Mouse (Mus musculus) midbrain, embryonic 14.5 days (tissue): Measurements from ENCODE around the gene 1700013G24Rik. TPM values are rescaled to one million over a fixed set of nuclear protein-coding genes. Genes with fewer than 3 reads are reported as not detected.
A peak's percentile ranks its signal among the peaks of the same experiment; 100 is the strongest.

Source experiments
- ATAC-seq: fragments of 200-750 bp; cut with Nextera tagmentation; 2 replicates; pipeline ENCODE4 v1.8.0; 2017; ENCODE audit warnings: moderate number of reproducible peaks, moderate library complexity; ENCODE audit not compliant: low FRiP score, low TSS enrichment
- DNase-seq: peaks from one replicate; pipeline ENCODE4 v3.0.0-alpha.2; 2015
- H3K27ac ChIP-seq: fragments of 300-500 bp; sonication (generic); replicated peaks from 2 replicates; pipeline ENCODE4 v1.5.1; 2014; ENCODE audit warnings: mild to moderate bottlenecking, low read depth, low read length, moderate library complexity
- H3K27me3 ChIP-seq: fragments of 300-500 bp; sonication (generic); 2 replicates; pipeline ENCODE4 v1.6.1; 2014; ENCODE audit warnings: low read length, control low read depth, mixed read lengths; ENCODE audit not compliant: control insufficient read depth, insufficient read depth
- H3K36me3 ChIP-seq: fragments of 300-500 bp; sonication (generic); 2 replicates; pipeline ENCODE4 v1.6.1; 2014; ENCODE audit warnings: low read length, control low read depth; ENCODE audit not compliant: control insufficient read depth, insufficient read depth
- H3K4me1 ChIP-seq: fragments of 300-500 bp; sonication (generic); 2 replicates; pipeline ENCODE4 v1.6.1; 2014; ENCODE audit warnings: mild to moderate bottlenecking, antibody characterized with exemption, low read length, control low read depth; ENCODE audit not compliant: control insufficient read depth, insufficient read depth
- H3K4me2 ChIP-seq: fragments of 300-500 bp; sonication (generic); 2 replicates; pipeline ENCODE4 v1.6.1; 2014; ENCODE audit warnings: mild to moderate bottlenecking, low read length, moderate library complexity
- H3K4me3 ChIP-seq: fragments of 300-500 bp; sonication (generic); replicated peaks from 2 replicates; pipeline ENCODE4 v1.5.1; 2014; ENCODE audit warnings: low read depth, low read length
- H3K9ac ChIP-seq: fragments of 300-500 bp; sonication (generic); replicated peaks from 2 replicates; pipeline ENCODE4 v1.6.1; 2014; ENCODE audit warnings: mild to moderate bottlenecking, low read length, moderate library complexity
- H3K9me3 ChIP-seq: fragments of 300-500 bp; sonication (generic); 2 replicates; pipeline ENCODE4 v1.6.1; 2016; ENCODE audit warnings: low read length, control low read depth, mixed read lengths; ENCODE audit not compliant: control insufficient read depth
- WGBS: fragments of 180-500 bp; shearing (Covaris S2); extraction: QIAGEN DNeasy Blood & Tissue Kit; methylation state at CpG from one replicate; pipeline ENCODE4 v1.1.7; 2014; 5-methylcytosine and 5-hydroxymethylcytosine counted together
- polyA plus RNA-seq: library from polyadenylated mRNA; unstranded; fragments of >200 nt; fragmentation: Nextera tagmentation; extraction: Ambion mirVana; gene quantifications from 2 replicates; pipeline ENCODE4 v1.2.1, GENCODE M21; 2014

Gene 1700013G24Rik
- polyA plus RNA-seq, 1 experiment from 2014 or later = not detected

GRCm38 (mm10) chr4:137469845-137470692 is 17.0 kb downstream of the 1700013G24Rik start:
- H3K4me3 ChIP-seq = no peak overlapping the region; the same call in 1 of the 2 replicates
- peak overlapping the region; percentile 97 for H3K4me2 ChIP-seq
- no peaks in the 10 kb centered on the region for H3K9me3 ChIP-seq
- H3K27me3 ChIP-seq = no peaks in the 10 kb centered on the region
- DNase-seq = no peak
- no peak overlapping the region for H3K27ac ChIP-seq
- WGBS = 41% methylated on average over 15 of the region's 15 CpGs
- peaks cover 13% of the 10 kb centered on the region for H3K4me1 ChIP-seq
- no peak overlapping the region for H3K9ac ChIP-seq
- ATAC-seq = no peak
- no peaks in the 10 kb centered on the region for H3K36me3 ChIP-seq

DNA sequence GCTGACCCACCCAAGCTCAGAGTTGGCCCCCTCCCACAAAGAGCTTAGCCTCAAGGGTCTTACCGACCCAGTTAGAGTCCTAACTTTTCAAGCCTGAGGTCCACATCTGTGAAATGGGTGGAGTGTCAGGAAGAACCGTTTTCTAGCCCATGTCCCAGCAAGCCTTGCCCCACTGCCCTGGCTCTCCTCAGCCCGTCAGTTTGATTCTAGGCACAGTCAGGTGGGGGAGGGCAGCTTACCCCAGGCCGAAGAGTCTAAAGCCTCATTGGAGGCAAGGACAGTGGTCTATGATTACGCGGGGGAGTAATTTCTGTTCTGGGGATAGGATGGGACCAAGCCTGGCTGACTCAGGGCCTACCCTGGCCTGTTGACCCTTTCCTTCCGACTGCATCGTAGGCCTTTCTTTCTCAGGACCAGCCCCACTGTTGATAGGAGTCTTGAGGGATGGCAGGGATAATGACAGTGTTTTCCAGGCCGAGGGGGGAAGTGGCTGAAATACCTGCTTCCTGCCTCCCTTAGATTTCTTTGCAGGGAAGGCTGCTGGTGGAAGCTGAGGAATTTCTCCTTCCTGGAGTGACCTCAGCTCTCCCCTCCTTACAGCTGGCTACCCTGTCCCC is 17.7 kb downstream of the 1700013G24Rik start:
- H3K9me3 ChIP-seq = no peaks in the 10 kb centered on the region
- H3K4me2 ChIP-seq = no peak overlapping the region
- H3K27ac ChIP-seq = no peak overlapping the region
- H3K9ac ChIP-seq = no peak overlapping the region
- peaks cover 13% of the 10 kb centered on the region for H3K4me1 ChIP-seq
- DNase-seq = no peak
- no peak for ATAC-seq
- no peak overlapping the region for H3K4me3 ChIP-seq
- H3K36me3 ChIP-seq = no peaks in the 10 kb centered on the region
- H3K27me3 ChIP-seq = no peaks in the 10 kb centered on the region
- 80% methylated on average over 9 of the region's 9 CpGs for WGBS

DNA sequence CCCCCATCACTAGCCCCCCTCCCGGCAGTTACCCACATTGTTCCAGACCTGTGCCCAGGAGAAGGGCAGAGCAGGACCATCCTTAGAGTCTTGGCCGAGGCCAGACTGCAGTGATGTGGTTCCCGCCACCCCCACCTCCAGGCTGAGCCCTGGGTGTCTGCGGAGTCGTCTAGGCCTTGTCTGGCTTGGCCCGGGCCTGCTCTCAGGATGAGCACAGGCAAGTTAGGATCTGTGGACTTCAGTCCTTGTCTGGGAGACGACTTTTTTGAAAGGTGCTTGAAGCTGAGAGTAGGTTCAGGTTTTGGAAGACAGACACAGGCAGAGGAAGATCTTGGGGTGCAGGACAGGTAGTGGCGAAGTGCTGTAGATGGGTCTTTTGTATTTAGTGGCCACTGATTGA is 18.2 kb downstream of the 1700013G24Rik start:
- Histone ChIP-seq H3K36me3 (no peaks in the 10 kb centered on the region), H3K4me3 (no peak overlapping the region), H3K27me3 (no peaks in the 10 kb centered on the region), H3K27ac (no peak overlapping the region), H3K4me1 (peaks cover 16% of the 10 kb centered on the region), H3K9ac (no peak overlapping the region), H3K4me2 (no peak overlapping the region), H3K9me3 (no peaks in the 10 kb centered on the region)
- ATAC-seq (no peak), DNase-seq (no peak)
- 69% methylated on average over 8 of the region's 8 CpGs for WGBS

DNA sequence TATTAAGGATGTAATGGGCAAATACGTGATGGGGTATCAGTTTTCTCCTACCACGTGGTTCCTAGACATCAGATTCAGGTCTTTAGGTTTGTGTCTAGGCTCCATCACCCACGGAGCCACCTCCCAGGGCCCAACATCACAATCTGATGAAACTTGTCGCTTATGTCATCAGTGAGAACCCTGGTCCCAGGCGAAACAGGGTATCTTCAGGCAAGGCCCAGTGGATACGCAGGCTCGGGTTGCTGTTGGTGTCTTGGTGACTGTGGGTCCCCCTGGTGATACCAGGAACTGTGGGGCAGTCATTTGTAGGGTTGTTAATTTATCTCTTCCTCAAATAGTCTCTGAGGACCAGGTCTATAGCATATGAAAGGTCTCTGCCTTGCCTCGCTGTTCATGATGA is 20.2 kb downstream of the 1700013G24Rik start:
- H3K9ac ChIP-seq = no peak overlapping the region
- no peaks in the 10 kb centered on the region for H3K36me3 ChIP-seq
- no peaks in the 10 kb centered on the region for H3K27me3 ChIP-seq
- no peak overlapping the region for H3K27ac ChIP-seq
- DNase-seq (no peak), ATAC-seq (no peak)
- no peak overlapping the region for H3K4me3 ChIP-seq
- WGBS = 94% methylated on average over 8 of the region's 8 CpGs
- no peak overlapping the region for H3K4me2 ChIP-seq
- H3K4me1 ChIP-seq = peaks cover 25% of the 10 kb centered on the region
- H3K9me3 ChIP-seq = no peaks in the 10 kb centered on the region

DNA sequence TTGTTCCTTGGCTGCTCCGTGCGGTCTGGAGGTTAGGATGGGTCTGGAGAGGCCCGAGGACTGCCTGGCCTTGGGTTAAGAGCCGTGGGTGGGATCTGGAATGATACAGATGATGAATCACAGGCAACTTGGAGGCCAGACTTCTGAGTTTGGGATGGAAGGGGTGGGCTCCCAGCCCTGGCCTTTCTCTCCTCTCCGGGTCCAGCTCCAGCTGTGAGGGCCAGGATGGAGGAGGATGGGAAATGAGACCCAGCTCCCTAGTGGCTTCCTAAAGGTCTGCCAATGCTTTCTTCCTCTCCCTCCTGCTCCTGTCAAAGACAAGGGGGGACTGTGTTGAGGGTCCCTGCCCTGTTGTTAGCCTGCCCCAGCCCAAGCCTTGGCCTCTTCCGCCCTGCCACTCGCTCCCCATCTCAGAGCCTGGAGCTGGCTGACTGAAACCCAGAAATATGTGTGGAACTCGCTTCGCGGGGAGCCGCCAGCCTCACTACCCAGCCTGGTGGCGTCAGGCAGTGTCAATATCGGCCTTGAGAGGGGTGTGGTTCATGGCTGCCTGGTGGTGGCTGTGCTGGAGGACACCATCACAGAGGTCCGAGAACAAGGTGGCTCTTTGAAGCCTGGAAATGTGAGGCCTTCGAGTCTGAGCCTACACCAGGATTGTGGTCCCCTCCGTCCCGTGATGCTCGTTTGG is 20.8 kb downstream of the 1700013G24Rik start:
- Histone ChIP-seq H3K4me3 (no peak overlapping the region), H3K9ac (no peak overlapping the region), H3K36me3 (no peaks in the 10 kb centered on the region), H3K4me2 (no peak overlapping the region), H3K9me3 (no peaks in the 10 kb centered on the region), H3K4me1 (peaks cover 23% of the 10 kb centered on the region), H3K27ac (no peak overlapping the region), H3K27me3 (no peaks in the 10 kb centered on the region)
- ATAC-seq = no peak
- 80% methylated on average over 18 of the region's 18 CpGs for WGBS
- no peak for DNase-seq

GRCm38 (mm10) chr4:137474694-137475093 is 21.6 kb downstream of the 1700013G24Rik start:
- Histone ChIP-seq H3K9me3 (no peaks in the 10 kb centered on the region), H3K9ac (no peak overlapping the region), H3K36me3 (no peaks in the 10 kb centered on the region), H3K4me1 (peaks cover 15% of the 10 kb centered on the region), H3K27ac (no peak overlapping the region), H3K4me3 (no peak overlapping the region), H3K27me3 (no peaks in the 10 kb centered on the region), H3K4me2 (no peak overlapping the region)
- no peak for DNase-seq
- ATAC-seq = no peak
- 97% methylated on average over 7 of the region's 7 CpGs for WGBS

DNA sequence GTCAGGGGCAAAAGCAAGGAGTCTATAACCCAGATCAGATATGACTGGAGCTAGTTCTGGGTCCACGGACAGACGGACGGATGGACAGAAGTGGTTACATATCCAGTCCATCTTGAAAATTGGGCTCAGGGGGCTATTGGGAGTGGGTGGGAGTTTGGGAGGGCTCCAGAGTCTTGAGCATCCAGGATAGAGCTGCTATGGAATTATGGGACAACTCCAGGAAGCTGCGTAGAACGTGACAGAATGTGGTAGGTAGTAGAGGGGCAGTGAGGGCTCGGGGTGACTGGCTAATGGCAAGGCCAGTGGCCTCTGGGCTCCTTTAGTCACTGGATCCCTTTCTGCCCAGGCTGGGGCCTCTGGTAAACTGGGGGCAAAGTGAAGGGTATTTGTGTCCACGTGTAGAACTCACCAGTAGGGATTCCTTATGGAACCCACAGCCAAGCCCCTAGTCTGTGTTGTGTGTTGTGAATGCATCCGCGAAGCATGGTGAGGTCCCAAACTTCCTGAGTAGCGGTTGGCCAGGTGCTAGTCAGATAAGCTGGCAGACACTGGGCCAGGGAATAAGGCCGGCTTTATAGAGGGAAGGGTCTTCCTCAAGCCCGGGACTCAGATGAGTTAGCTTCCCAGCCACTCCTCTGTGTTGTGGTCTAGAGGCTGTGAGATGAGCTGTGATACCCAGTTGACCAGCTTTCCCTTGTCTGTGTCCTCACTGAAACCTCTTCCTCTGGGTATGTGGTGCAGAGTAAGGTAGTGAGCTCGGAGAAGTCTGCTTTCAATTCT is 22.4 kb downstream of the 1700013G24Rik start:
- Histone ChIP-seq H3K4me1 (peaks cover 15% of the 10 kb centered on the region), H3K9ac (no peak overlapping the region), H3K9me3 (no peaks in the 10 kb centered on the region), H3K36me3 (no peaks in the 10 kb centered on the region), H3K4me2 (no peak overlapping the region), H3K4me3 (no peak overlapping the region), H3K27ac (no peak overlapping the region), H3K27me3 (no peaks in the 10 kb centered on the region)
- DNase-seq (no peak), ATAC-seq (no peak)
- WGBS = 88% methylated on average over 13 of the region's 13 CpGs

DNA sequence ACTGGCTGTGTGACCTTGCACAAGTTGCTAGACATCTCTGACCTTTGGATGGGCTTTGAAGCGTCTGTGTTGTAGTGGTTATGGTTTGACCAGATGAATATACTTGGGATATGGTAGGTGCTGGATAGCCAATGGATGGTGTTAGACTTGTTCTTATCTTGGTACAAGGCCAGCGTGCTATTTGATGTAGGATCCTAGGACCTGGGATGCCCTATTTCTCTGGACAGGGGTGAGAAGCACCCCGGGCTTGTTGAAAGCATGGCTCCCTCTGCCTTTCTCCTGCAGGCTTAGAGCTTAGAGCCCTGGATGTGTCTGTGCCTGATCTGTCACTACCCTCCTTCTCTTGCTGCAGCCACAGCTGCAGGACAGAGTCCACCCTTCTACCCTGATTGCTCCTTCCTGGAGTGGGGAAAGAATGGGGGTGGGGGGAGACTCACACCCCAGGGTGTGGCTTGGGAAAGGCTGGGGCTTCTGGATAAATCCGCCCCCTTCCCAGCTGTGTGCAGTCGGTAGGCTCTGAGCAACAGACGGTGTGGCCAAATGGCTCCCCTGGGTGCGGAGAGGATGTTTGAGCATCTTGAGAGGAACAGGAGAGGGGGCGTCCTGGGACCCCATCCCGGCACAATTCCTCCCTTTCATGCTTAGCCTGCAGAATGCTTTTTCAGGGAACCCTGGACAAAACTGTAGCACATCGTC is 23.1 kb downstream of the 1700013G24Rik start:
- no peak overlapping the region; the same call in 1 of the 2 replicates for H3K4me2 ChIP-seq
- H3K36me3 ChIP-seq = no peaks in the 10 kb centered on the region
- H3K9ac ChIP-seq = no peak overlapping the region
- WGBS = 39% methylated on average over 10 of the region's 10 CpGs
- H3K4me3 ChIP-seq = no peak overlapping the region
- DNase-seq (no peak), ATAC-seq (no peak)
- no peaks in the 10 kb centered on the region for H3K27me3 ChIP-seq
- no peak overlapping the region for H3K27ac ChIP-seq
- no peaks in the 10 kb centered on the region for H3K9me3 ChIP-seq
- H3K4me1 ChIP-seq = peaks cover 15% of the 10 kb centered on the region
